Mouse (Mus musculus) limb, embryonic 12.5 days (tissue): Measurements from ENCODE around the gene Aqp1. TPM values are rescaled to one million over a fixed set of nuclear protein-coding genes. Genes with fewer than 3 reads are reported as not detected.
A peak's percentile ranks its signal among the peaks of the same experiment; 100 is the strongest.

Source experiments
- ATAC-seq: fragments of 200-750 bp; cut with Nextera tagmentation; 2 replicates; pipeline ENCODE4 v1.8.0; 2017; ENCODE audit warnings: low read depth, moderate TSS enrichment; ENCODE audit not compliant: insufficient number of reproducible peaks, insufficient read depth, low FRiP score, low TSS enrichment
- H3K27ac ChIP-seq: fragments of 300-500 bp; sonication (generic); 2 replicates; pipeline ENCODE4 v1.5.1; 2016; ENCODE audit warnings: mild to moderate bottlenecking, moderate library complexity
- H3K27me3 ChIP-seq: fragments of 300-500 bp; sonication (generic); 2 replicates; pipeline ENCODE4 v1.6.1; 2016; ENCODE audit warnings: mild to moderate bottlenecking, moderate library complexity
- H3K36me3 ChIP-seq: fragments of 300-500 bp; sonication (generic); 2 replicates; pipeline ENCODE4 v1.6.1; 2016; ENCODE audit warnings: mild to moderate bottlenecking, moderate library complexity
- H3K4me1 ChIP-seq: fragments of 300-500 bp; sonication (generic); replicated peaks from 2 replicates; pipeline ENCODE4 v1.6.1; 2016
- H3K4me2 ChIP-seq: fragments of 300-500 bp; sonication (generic); 2 replicates; pipeline ENCODE4 v1.6.1; 2016; ENCODE audit warnings: mild to moderate bottlenecking, moderate library complexity
- H3K4me3 ChIP-seq: fragments of 300-500 bp; sonication (generic); replicated peaks from 2 replicates; pipeline ENCODE4 v1.5.1; 2016; ENCODE audit warnings: mild to moderate bottlenecking
- H3K9ac ChIP-seq: fragments of 300-500 bp; sonication (generic); replicated peaks from 2 replicates; pipeline ENCODE4 v1.6.1; 2016; ENCODE audit warnings: mild to moderate bottlenecking, moderate library complexity
- H3K9me3 ChIP-seq: fragments of 300-500 bp; sonication (generic); 2 replicates; pipeline ENCODE4 v1.6.1; 2016; ENCODE audit warnings: mild to moderate bottlenecking, moderate library complexity
- WGBS: fragments of 180-500 bp; shearing (Covaris S2); methylation state at CpG from one replicate; pipeline ENCODE4 v1.1.7; 2016; 5-methylcytosine and 5-hydroxymethylcytosine counted together
- microRNA-seq: library from miRNA; unstranded; fragments of <30 nt; microRNA quantifications from one replicate; pipeline ENCODE4, GENCODE M21; 2017
- polyA plus RNA-seq: library from polyadenylated mRNA; unstranded; fragments of >200 nt; fragmentation: Nextera tagmentation; extraction: Ambion mirVana; gene quantifications from 2 replicates; pipeline ENCODE4 v1.2.1, GENCODE M21; 2016

The Aqp1 gene
- polyA plus RNA-seq, 1 experiment from 2014 or later = 4.0 TPM

DNA sequence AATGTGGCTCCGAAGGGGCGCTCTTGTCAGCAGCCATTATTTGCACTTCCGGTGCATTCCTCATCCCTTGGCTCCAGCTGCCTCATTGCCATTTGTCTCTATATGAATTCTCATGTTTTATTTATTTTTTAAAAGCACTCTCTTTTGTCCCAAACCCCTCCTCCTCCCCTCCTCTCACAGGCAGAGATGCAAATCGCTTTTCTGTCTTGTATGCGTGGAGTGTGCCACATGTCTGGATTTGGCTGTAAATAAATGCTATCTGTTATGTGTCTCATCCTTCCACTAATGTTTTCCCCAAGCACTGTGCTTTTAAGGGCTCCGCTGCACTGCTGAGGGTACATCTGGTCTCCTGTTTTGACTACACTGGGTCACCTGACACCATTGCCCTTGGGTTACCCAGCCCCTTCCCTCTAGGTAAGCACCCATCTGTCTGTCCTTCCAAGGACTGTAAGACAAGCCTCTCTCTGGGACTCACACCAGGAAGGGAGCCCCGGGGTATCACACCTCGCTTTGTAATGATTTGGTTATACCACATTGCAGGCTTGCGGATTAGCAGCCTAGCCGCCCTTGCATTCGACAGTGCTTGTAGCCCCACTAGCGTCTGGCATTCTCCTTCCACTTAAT, 52.4 kb downstream of the Aqp1 start:
- H3K4me3 ChIP-seq = no peak overlapping the region
- H3K4me2 ChIP-seq = no peak overlapping the region
- no peak overlapping the region for H3K27ac ChIP-seq
- H3K27me3 ChIP-seq = peaks cover 3% of the 10 kb centered on the region; the same call in 1 of the 2 replicates
- H3K9ac ChIP-seq = no peak overlapping the region
- ATAC-seq = no peak
- H3K9me3 ChIP-seq = no peaks in the 10 kb centered on the region
- 38% methylated on average over 12 of the region's 12 CpGs for WGBS
- H3K36me3 ChIP-seq = no peaks in the 10 kb centered on the region
- peaks cover 15% of the 10 kb centered on the region for H3K4me1 ChIP-seq

DNA sequence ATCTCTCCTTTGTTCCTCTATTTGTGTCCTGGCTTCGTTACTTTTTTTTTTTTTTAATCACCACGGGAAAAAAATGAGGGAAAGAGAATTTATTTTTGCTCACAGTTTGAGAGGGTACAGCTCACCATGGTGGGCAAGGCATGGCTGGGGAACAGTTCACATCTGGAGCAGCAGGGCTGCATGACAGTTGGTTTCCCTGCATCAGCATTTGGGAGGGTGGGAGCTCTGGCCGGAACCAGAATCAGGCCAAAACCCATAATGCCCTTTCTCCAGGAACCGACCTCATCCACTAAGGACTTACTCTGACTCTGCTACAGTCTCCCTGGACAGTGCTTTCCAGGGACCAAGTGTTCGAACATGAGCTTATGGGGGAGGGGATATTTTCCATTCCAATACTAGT, 53.1 kb downstream of the Aqp1 start:
- 59% methylated on average over 5 of the region's 5 CpGs for WGBS

DNA sequence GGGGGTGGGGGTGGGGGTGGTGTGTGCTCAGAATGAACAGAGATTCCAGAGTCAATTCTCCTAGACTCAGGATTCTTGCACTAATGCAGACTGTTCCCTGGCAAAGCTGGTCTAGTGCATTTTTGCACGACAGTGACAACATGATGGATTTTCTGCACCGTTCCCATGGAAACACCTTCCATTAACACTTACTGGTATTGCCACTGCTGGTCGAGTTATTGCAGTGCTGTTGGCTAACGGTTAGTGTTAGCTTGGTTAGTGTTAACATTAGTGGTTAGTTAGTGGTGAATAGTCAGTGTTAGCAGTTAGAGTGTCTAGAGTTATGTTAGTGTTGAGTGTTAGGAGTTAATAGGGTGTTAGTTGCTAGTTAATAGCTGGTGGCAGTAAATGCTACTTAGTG, 55.6 kb downstream of the Aqp1 start:
- peaks cover 17% of the 10 kb centered on the region for H3K27me3 ChIP-seq
- WGBS = 22% methylated on average over 4 of the region's 4 CpGs
- no peaks in the 10 kb centered on the region for H3K36me3 ChIP-seq
- peaks cover 20% of the 10 kb centered on the region for H3K4me1 ChIP-seq
- H3K4me3 ChIP-seq = no peak overlapping the region
- H3K9ac ChIP-seq = no peak overlapping the region
- H3K27ac ChIP-seq = no peak overlapping the region
- ATAC-seq = no peak
- no peaks in the 10 kb centered on the region for H3K9me3 ChIP-seq
- H3K4me2 ChIP-seq = no peak overlapping the region

More for the DNA sequence above, 53.1 kb downstream of the Aqp1 start:
- no peak for ATAC-seq
- Histone ChIP-seq H3K27ac (no peak overlapping the region), H3K27me3 (peaks cover 3% of the 10 kb centered on the region; the same call in 1 of the 2 replicates), H3K36me3 (no peaks in the 10 kb centered on the region), H3K4me1 (peaks cover 15% of the 10 kb centered on the region), H3K9ac (no peak overlapping the region), H3K9me3 (no peaks in the 10 kb centered on the region), H3K4me3 (no peak overlapping the region), H3K4me2 (no peak overlapping the region)

DNA sequence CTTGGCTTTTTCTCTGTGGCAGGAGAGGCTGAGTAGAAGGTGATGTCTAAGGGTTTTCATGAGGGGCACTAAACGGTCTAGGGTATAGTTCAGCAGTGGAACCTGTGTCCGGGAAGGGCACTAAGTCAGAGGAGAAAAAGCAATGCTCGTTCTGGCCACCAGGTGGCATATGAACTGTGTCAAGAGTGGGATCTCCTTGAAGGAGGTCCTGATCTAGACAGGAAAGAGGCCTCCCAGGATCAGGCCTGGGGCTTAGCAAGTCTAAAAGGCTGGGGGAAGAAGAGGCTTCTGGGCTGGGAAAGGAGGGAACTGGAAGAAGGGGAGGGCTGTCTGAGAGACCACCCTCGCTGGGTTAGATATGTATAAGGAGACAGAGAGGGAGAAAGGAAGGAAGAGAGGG, 56.2 kb downstream of the Aqp1 start:
- Histone ChIP-seq H3K9ac (no peak overlapping the region), H3K27me3 (peaks cover 17% of the 10 kb centered on the region), H3K9me3 (no peaks in the 10 kb centered on the region), H3K27ac (no peak overlapping the region), H3K36me3 (no peaks in the 10 kb centered on the region), H3K4me1 (peaks cover 22% of the 10 kb centered on the region), H3K4me3 (no peak overlapping the region), H3K4me2 (no peak overlapping the region)
- ATAC-seq = peak; percentile 43; the same call in 1 of the 2 replicates
- 15% methylated on average over 4 of the region's 4 CpGs for WGBS

GRCm38 (mm10) chr6:55394854-55395253, 58.6 kb downstream of the Aqp1 start:
- 83% methylated on average over 10 of the region's 10 CpGs for WGBS
- H3K9me3 ChIP-seq = no peaks in the 10 kb centered on the region
- no peak for ATAC-seq
- no peak overlapping the region for H3K4me2 ChIP-seq
- H3K4me1 ChIP-seq = peaks cover 16% of the 10 kb centered on the region
- H3K27me3 ChIP-seq = peaks cover 17% of the 10 kb centered on the region
- no peak overlapping the region for H3K27ac ChIP-seq
- H3K36me3 ChIP-seq = no peaks in the 10 kb centered on the region
- no peak overlapping the region for H3K4me3 ChIP-seq
- no peak overlapping the region for H3K9ac ChIP-seq

- WGBS = 33% methylated on average over 3 of the region's 3 CpGs
- Histone ChIP-seq H3K36me3 (no peaks in the 10 kb centered on the region), H3K9ac (no peak overlapping the region), H3K27ac (0 out of 2 replicates have a peak overlapping the region, but pooled peaks have one; percentile 13), H3K4me3 (no peak overlapping the region), H3K27me3 (peaks cover 17% of the 10 kb centered on the region), H3K4me2 (no peak overlapping the region), H3K4me1 (peaks cover 16% of the 10 kb centered on the region), H3K9me3 (no peaks in the 10 kb centered on the region)
- peak; percentile 40; the same call in 1 of the 2 replicates for ATAC-seq
Observed at GRCm38 (mm10) chr6:55396176-55396575, 59.9 kb downstream of the Aqp1 start.

GRCm38 (mm10) chr6:55396622-55397041, 60.4 kb downstream of the Aqp1 start:
- Histone ChIP-seq H3K36me3 (no peaks in the 10 kb centered on the region), H3K4me1 (peaks cover 15% of the 10 kb centered on the region), H3K27ac (0 out of 2 replicates have a peak overlapping the region, but pooled peaks have one; percentile 13), H3K4me2 (no peak overlapping the region), H3K27me3 (peaks cover 17% of the 10 kb centered on the region), H3K9ac (no peak overlapping the region), H3K9me3 (no peaks in the 10 kb centered on the region), H3K4me3 (no peak overlapping the region)
- ATAC-seq = peak; percentile 16; the same call in 1 of the 2 replicates
- 79% methylated on average over 11 of the region's 11 CpGs for WGBS

Small RNA genes lying within 50 kb of the gene (microRNA-seq; reads per million reads assigned to microRNA genes)
- not detected for gene Gm25458

Other genes with a start within 250 kb of the Aqp1 start
- 0.09 TPM in 1 of 2 replicates, not detected in the other for gene Crhr2, start 203.4 kb upstream of the Aqp1 start, polyA plus RNA-seq
- not detected in 2 replicates for gene Inmt, start 161.4 kb upstream of the Aqp1 start, polyA plus RNA-seq
- 15.2 and 19.2 TPM in 2 replicates for gene Mindy4, start 133.0 kb upstream of the Aqp1 start, polyA plus RNA-seq
- not detected in 2 replicates for gene Ghrhr, start 39.9 kb downstream of the Aqp1 start, polyA plus RNA-seq
- 1.0 and 1.2 TPM in 2 replicates for gene Adcyap1r1, start 115.5 kb downstream of the Aqp1 start, polyA plus RNA-seq